ENCODE assay signal across 16 mouse cellular contexts in the genomic region with DNA sequence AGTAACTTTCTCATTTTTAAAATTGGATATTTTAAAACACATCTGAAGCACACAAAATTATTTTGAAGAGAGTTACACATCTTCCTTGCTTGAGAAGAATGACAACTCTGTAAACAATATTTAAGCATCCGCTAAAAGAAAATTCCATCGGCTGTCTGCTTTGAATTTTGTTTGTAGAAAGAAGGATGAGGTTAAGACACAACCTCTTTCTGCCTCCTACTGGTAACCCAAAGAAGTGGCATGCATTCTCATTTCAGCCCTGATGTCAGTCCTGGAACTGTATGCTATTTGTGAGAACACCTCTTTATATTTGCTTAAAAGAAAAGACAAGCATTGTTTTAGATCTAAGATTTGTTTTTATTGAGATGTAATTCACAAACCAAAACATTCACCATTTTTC.
DNase-seq lines count a peak whose midpoint lies in the region; ATAC-seq and TF ChIP-seq lines count a peak whose summit lies in the region.
"Had no signal": no experiment of that assay in that cellular context is flagged by ENCODE, and none has a peak within 500 bp of the region (broad histone marks: within the 10 kb centered on the region; RNA-seq: fewer than 3 reads in every experiment).

No protein-coding gene starts in this region.

- no peaks in the 10 kb centered on the region for H3K27me3 ChIP-seq in liver, postnatal 0 days (ENCODE audit: insufficient read depth, low read length)
- no peaks in the 10 kb centered on the region for H3K27me3 ChIP-seq in liver, embryonic 12.5 days (replicated peaks)
- no peaks in the 10 kb centered on the region for H3K27me3 ChIP-seq in CH12.LX (replicated peaks)
- H3K27me3 ChIP-seq: heart, embryonic 13.5 days; limb, embryonic 13.5 days; neural tube, embryonic 15.5 days had no signal

- no peak for TF ChIP-seq POLR2A in CH12.LX (IDR thresholded peaks at IDR 0.05; ENCODE audit: low read depth, low read length)

- 39% methylated on average over 2 of the region's 2 CpGs for WGBS in liver, postnatal 0 days (ENCODE audit: insufficient replicate concordance)
- WGBS in liver, embryonic 12.5 days (ENCODE audit: insufficient replicate concordance), result 67% methylated on average over 2 of the region's 2 CpGs

- no peaks in the 10 kb centered on the region for H3K4me1 ChIP-seq in liver, postnatal 0 days (ENCODE audit: insufficient read depth)
- H3K4me1 ChIP-seq in liver, embryonic 12.5 days, result no peaks in the 10 kb centered on the region
- H3K4me1 ChIP-seq in CH12.LX (ENCODE audit: control insufficient read depth in 1 of 2, insufficient read depth in 2 of 2), result no peaks in the 10 kb centered on the region; a peak in 1 of 4 replicates
- H3K4me1 ChIP-seq: heart, embryonic 13.5 days; kidney, embryonic 15.5 days; limb, embryonic 13.5 days; neural tube, embryonic 15.5 days had no signal

- H3K27ac ChIP-seq in liver, postnatal 0 days (ENCODE audit: low read depth), result no peak overlapping the region
- no peak overlapping the region for H3K27ac ChIP-seq in liver, embryonic 12.5 days
- no peak overlapping the region for H3K27ac ChIP-seq in CH12.LX (ENCODE audit: insufficient read depth, low read depth)
- H3K27ac ChIP-seq: heart, embryonic 13.5 days; hindbrain, embryonic 14.5 days; kidney, embryonic 15.5 days; limb, embryonic 13.5 days; neural tube, embryonic 15.5 days had no signal

- no peaks in the 10 kb centered on the region for H3K79me2 ChIP-seq in CH12.LX (replicated peaks; ENCODE audit: control insufficient read depth, extremely low read depth, insufficient read depth, poor library complexity, severe bottlenecking)

- dilution Hi-C loops in CH12.LX (cut with MboI; ENCODE audit: extremely low pct_ligation_motif_present, extremely low pct_unique_long_range_greater_than_20kb, low sequenced_read_pairs), result no loop called here

- TF ChIP-seq EP300 in liver, postnatal 0 days (IDR thresholded peaks at IDR 0.05; ENCODE audit: low read depth), result no peak
- TF ChIP-seq EP300 in CH12.LX (IDR thresholded peaks at IDR 0.05; ENCODE audit: low read length), result no peak

- H3K4me3 ChIP-seq in liver, postnatal 0 days (ENCODE audit: low read depth, low read length), result no peak overlapping the region
- H3K4me3 ChIP-seq in liver, embryonic 12.5 days, result no peak overlapping the region
- no peak overlapping the region for H3K4me3 ChIP-seq in CH12.LX (replicated peaks in 1 of 3; ENCODE audit: low read depth in 2 of 3, low read length in 2 of 3, poor library complexity in 1 of 3)
- H3K4me3 ChIP-seq: heart, embryonic 13.5 days; kidney, embryonic 15.5 days; limb, embryonic 13.5 days; neural tube, embryonic 15.5 days had no signal

- H3K9me3 ChIP-seq in liver, postnatal 0 days (ENCODE audit: low read length), result no peaks in the 10 kb centered on the region
- H3K9me3 ChIP-seq in liver, embryonic 12.5 days (replicated peaks), result no peaks in the 10 kb centered on the region
- H3K9me3 ChIP-seq in CH12.LX (replicated peaks; ENCODE audit: low read length), result no peaks in the 10 kb centered on the region
- H3K9me3 ChIP-seq: heart, embryonic 13.5 days; kidney, embryonic 15.5 days; limb, embryonic 13.5 days; neural tube, embryonic 15.5 days had no signal

- no peaks in the 10 kb centered on the region for H3K36me3 ChIP-seq in liver, postnatal 0 days (replicated peaks; ENCODE audit: insufficient read depth, low read length)
- no peaks in the 10 kb centered on the region for H3K36me3 ChIP-seq in liver, embryonic 12.5 days
- H3K36me3 ChIP-seq in CH12.LX (replicated peaks in 1 of 2; ENCODE audit: control insufficient read depth in 1 of 2, insufficient read depth in 1 of 2, low read length in 1 of 2), result no peaks in the 10 kb centered on the region
- H3K36me3 ChIP-seq: heart, embryonic 13.5 days; kidney, embryonic 15.5 days; limb, embryonic 13.5 days; neural tube, embryonic 15.5 days had no signal

- DNase-seq in heart, adult 11 months, result peak; percentile 3
- DNase-seq in heart, postnatal 25 days (ENCODE audit: low spot score), result no peak
- no peak for DNase-seq in liver, postnatal 0 days
- DNase-seq in CH12.LX (ENCODE audit: extremely low read depth), result peak; percentile 4
- DNase-seq in mesoderm, embryonic 11.5 days (ENCODE audit: low read depth, low spot score), result peak; percentile 6
- DNase-seq in testis, postnatal 14 days (ENCODE audit: low spot score), result no peak
- DNase-seq in kidney, postnatal 4 days, result no peak
- DNase-seq: adrenal gland, postnatal 14 days; cerebellum, adult 11 months; lung, postnatal 36 days had no signal

- intact Hi-C loops in heart, postnatal 25 days (cut with DNase I), result loop anchor here (2.0 kb wide), 1 partner anchor 24 kb away; no protein-coding TSS in a partner anchor

- peak; percentile 40 for TF ChIP-seq RAD21 in CH12.LX (IDR thresholded peaks at IDR 0.05; ENCODE audit: low read depth, low read length)

- peak; percentile 49 for TF ChIP-seq CTCF in liver, postnatal 0 days (IDR thresholded peaks at IDR 0.05; ENCODE audit: low read depth)
- TF ChIP-seq CTCF in CH12.LX (conservative IDR thresholded peaks at IDR 0.05 in 1 of 2, IDR thresholded peaks at IDR 0.05 in 1 of 2; ENCODE audit: low read depth in 2 of 2, low read length in 2 of 2), result peak; percentile 13 to 63; a peak in 2 of 4 replicates

- no peak overlapping the region for H3K4me2 ChIP-seq in liver, postnatal 0 days (ENCODE audit: low read depth, low read length)
- no peak overlapping the region for H3K4me2 ChIP-seq in liver, embryonic 12.5 days
- H3K4me2 ChIP-seq in CH12.LX (ENCODE audit: insufficient read depth, low read depth, poor library complexity, severe bottlenecking), result no peak overlapping the region
- H3K4me2 ChIP-seq: heart, embryonic 13.5 days; hindbrain, embryonic 14.5 days; kidney, embryonic 15.5 days; limb, embryonic 13.5 days; neural tube, embryonic 15.5 days had no signal

- no peak for ATAC-seq in liver, postnatal 0 days
- ATAC-seq in liver, embryonic 12.5 days, result no peak

- in situ Hi-C loops in CH12.LX (cut with MboI; ENCODE audit: low pct_ligation_motif_present, low pct_unique_long_range_greater_than_20kb, low sequenced_read_pairs), result no loop called here

- no peak overlapping the region for H3K9ac ChIP-seq in liver, postnatal 0 days (replicated peaks)
- no peak overlapping the region for H3K9ac ChIP-seq in liver, embryonic 12.5 days
- no peak overlapping the region for H3K9ac ChIP-seq in CH12.LX (ENCODE audit: insufficient read depth, low read depth)
- H3K9ac ChIP-seq: heart, embryonic 13.5 days; hindbrain, embryonic 14.5 days; kidney, embryonic 15.5 days; limb, embryonic 13.5 days; neural tube, embryonic 15.5 days had no signal

TF ChIP-seq in CH12.LX, 34 proteins besides CTCF, POLR2A, EP300 and RAD21:
- TF ChIP-seq JUND (conservative IDR thresholded peaks at IDR 0.05; ENCODE audit: low read depth, low read length), result no peak
- no peak for TF ChIP-seq ELF1 (IDR thresholded peaks at IDR 0.05; ENCODE audit: low read depth, low read length)
- no peak for TF ChIP-seq CHD1 (IDR thresholded peaks at IDR 0.05; ENCODE audit: low read depth, low read length)
- no peak for TF ChIP-seq ZNF384 (IDR thresholded peaks at IDR 0.05; ENCODE audit: low read depth, low read length)
- no peak for TF ChIP-seq HCFC1 (IDR thresholded peaks at IDR 0.05; ENCODE audit: low read depth, low read length)
- TF ChIP-seq ETS1 (conservative IDR thresholded peaks at IDR 0.05; ENCODE audit: low read depth, low read length), result no peak
- peak; percentile 28; the same call in 1 of the 2 replicates for TF ChIP-seq SMC3 (IDR thresholded peaks at IDR 0.05; ENCODE audit: low read depth, low read length)
- TF ChIP-seq MAZ (IDR thresholded peaks at IDR 0.05; ENCODE audit: low read depth, low read length), result no peak

Comparison
In these comparisons a context has a peak if more than half of its experiments do, and no peak if none do; other contexts are left out.
1. DNase-seq: peak in heart, adult 11 months (single experiment), CH12.LX (single experiment) and mesoderm, embryonic 11.5 days (single experiment); none in heart, postnatal 25 days (single experiment), liver, postnatal 0 days (single experiment), testis, postnatal 14 days (single experiment) and kidney, postnatal 4 days (0 of 2).